Mouse (Mus musculus): Measurements from ENCODE around the gene Smok3b. TPM values are rescaled to one million over a fixed set of nuclear protein-coding genes. Genes with fewer than 3 reads are reported as not detected.

Gene Smok3b
- polyA plus RNA-seq, 1 experiment, result not detected

DNA sequence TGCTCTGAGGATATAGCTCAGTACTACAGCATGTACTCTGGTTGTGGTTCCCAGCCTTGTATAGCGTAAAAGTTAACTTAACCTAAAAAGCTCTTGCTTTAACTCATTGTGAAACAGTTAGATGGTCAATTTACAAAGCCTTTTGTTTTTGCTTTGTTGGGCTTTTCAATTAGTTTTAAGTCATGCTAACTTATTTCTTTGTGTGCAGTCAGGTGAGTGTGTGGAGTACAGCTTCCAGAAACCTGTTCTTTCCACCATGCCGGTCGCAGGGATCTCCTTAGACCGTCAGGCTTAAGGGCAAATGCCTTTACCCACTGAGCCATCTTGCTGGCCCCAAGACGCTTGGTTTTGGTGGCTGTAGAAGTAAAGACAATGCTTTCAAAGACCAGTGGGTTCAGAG, 69.5 kb downstream of the Smok3b start:
- Histone ChIP-seq H3K36me3 (ENCODE audit: control insufficient read depth, insufficient read depth, low read length) (peaks cover 31% of the 10 kb centered on the region), H3K4me3 (ENCODE audit: control insufficient read depth, insufficient read depth, low read length) (no peak overlapping the region), H3K27ac (ENCODE audit: control insufficient read depth, insufficient read depth, low read length) (no peak overlapping the region), H3K4me1 (replicated peaks; ENCODE audit: control insufficient read depth, insufficient read depth, low read length) (no peaks in the 10 kb centered on the region), H3K27me3 (ENCODE audit: control insufficient read depth, insufficient read depth, low read length) (no peaks in the 10 kb centered on the region)
- TF ChIP-seq POLR2A (IDR thresholded peaks at IDR 0.05; ENCODE audit: control insufficient read depth, extremely low read depth, insufficient read depth, low read length, poor library complexity) (no peak), CTCF (IDR thresholded peaks at IDR 0.05; ENCODE audit: borderline replicate concordance, control insufficient read depth, extremely low read depth, insufficient read depth, low read length, poor library complexity) (no peak)
- DNase-seq, result no peak
- whole genome bisulfite sequencing, result 96% methylated on average over 5 of the region's 5 CpGs

DNA sequence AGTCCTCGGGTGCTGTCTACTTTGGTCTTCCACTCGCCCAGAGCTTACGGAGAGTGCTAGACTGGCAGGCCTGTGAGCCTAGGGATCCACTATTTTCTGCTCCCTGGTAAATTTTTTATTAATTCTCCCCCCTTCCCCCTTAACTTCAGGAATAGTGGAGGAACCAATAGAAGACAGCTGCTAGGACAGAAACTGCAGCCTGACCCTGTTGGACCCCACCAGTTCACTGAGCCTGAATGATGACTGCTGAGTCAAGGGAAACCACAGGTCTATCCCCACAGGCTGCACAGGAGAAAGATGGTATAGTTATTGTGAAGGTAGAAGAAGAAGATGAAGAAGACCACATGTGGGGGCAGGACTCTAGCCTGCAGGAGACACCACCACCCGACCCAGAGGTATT, 71.5 kb downstream of the Smok3b start:
- no peak overlapping the region for H3K27ac ChIP-seq (ENCODE audit: control insufficient read depth, insufficient read depth, low read length)
- H3K4me1 ChIP-seq (replicated peaks; ENCODE audit: control insufficient read depth, insufficient read depth, low read length), result no peaks in the 10 kb centered on the region
- DNase-seq, result no peak
- TF ChIP-seq POLR2A (IDR thresholded peaks at IDR 0.05; ENCODE audit: control insufficient read depth, extremely low read depth, insufficient read depth, low read length, poor library complexity) (no peak), CTCF (IDR thresholded peaks at IDR 0.05; ENCODE audit: borderline replicate concordance, control insufficient read depth, extremely low read depth, insufficient read depth, low read length, poor library complexity) (no peak)
- H3K4me3 ChIP-seq (ENCODE audit: control insufficient read depth, insufficient read depth, low read length), result no peak overlapping the region
- H3K36me3 ChIP-seq (ENCODE audit: control insufficient read depth, insufficient read depth, low read length), result peaks cover 42% of the 10 kb centered on the region
- WGBS, result 100% methylated on average over 4 of the region's 4 CpGs
- no peaks in the 10 kb centered on the region for H3K27me3 ChIP-seq (ENCODE audit: control insufficient read depth, insufficient read depth, low read length)

DNA sequence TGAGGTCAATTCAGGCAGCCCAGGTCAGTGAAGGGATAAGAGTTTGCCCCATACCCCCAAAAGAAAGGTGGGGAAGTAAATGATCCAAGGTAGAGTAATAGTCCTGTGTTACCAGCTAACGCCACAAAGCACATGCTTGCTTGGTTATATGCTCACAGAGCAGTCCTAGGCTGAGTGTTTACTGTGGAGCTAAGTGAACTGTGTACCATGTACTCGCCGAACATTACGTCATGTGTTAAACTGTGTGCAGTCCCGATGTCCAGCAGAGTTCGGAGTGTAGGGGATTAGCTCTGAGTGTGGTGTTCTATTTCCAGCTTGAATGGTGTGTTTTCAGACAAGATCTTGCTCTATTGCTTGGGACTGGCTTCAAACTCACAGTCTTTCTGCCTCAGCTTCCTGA, 73.2 kb downstream of the Smok3b start:
- 99% methylated on average over 6 of the region's 6 CpGs for WGBS
- no peaks in the 10 kb centered on the region for H3K27me3 ChIP-seq (ENCODE audit: control insufficient read depth, insufficient read depth, low read length)
- H3K4me1 ChIP-seq (replicated peaks; ENCODE audit: control insufficient read depth, insufficient read depth, low read length), result no peaks in the 10 kb centered on the region
- peaks cover 57% of the 10 kb centered on the region for H3K36me3 ChIP-seq (ENCODE audit: control insufficient read depth, insufficient read depth, low read length)
- H3K4me3 ChIP-seq (ENCODE audit: control insufficient read depth, insufficient read depth, low read length), result no peak overlapping the region
- no peak for DNase-seq
- TF ChIP-seq POLR2A (IDR thresholded peaks at IDR 0.05; ENCODE audit: control insufficient read depth, extremely low read depth, insufficient read depth, low read length, poor library complexity) (no peak), CTCF (IDR thresholded peaks at IDR 0.05; ENCODE audit: borderline replicate concordance, control insufficient read depth, extremely low read depth, insufficient read depth, low read length, poor library complexity) (no peak)
- H3K27ac ChIP-seq (ENCODE audit: control insufficient read depth, insufficient read depth, low read length), result no peak overlapping the region

Other genes starting within 250 kb of the Smok3b start
- 101 and 120 TPM in 2 replicates for gene Ppp1r35, start 242.6 kb upstream of the Smok3b start, polyA plus RNA-seq (2012; rRNA removed)
- 81.9 and 87.5 TPM in 2 replicates for gene Mepce, start 233.8 kb upstream of the Smok3b start, polyA plus RNA-seq (2012; rRNA removed)
- 4.6 TPM in 2 replicates for gene Zcwpw1, start 233.6 kb upstream of the Smok3b start, polyA plus RNA-seq (2012; rRNA removed)
- 7.2 and 13.5 TPM in 2 replicates for gene Pilra, start 185.1 kb upstream of the Smok3b start, polyA plus RNA-seq (2012; rRNA removed)
- gene Pilrb1, start 163.3 kb upstream of the Smok3b start, polyA plus RNA-seq (2012; rRNA removed), result 9.5 and 10.1 TPM in 2 replicates
- 8.7 and 11.4 TPM in 2 replicates for gene Pilrb2, start 149.6 kb upstream of the Smok3b start, polyA plus RNA-seq (2012; rRNA removed)
- gene Cyp3a13, start 99.8 kb upstream of the Smok3b start, polyA plus RNA-seq (2012; rRNA removed), result 0.17 and 0.26 TPM in 2 replicates
- 0.03 and 0.09 TPM in 2 replicates for gene Gjc3, start 58.3 kb upstream of the Smok3b start, polyA plus RNA-seq (2012; rRNA removed)
- 0.96 TPM in 1 of 2 replicates, not detected in the other for gene Azgp1, start 39.9 kb upstream of the Smok3b start, polyA plus RNA-seq (2012; rRNA removed)
- gene Smok3a, start 168 bp upstream of the Smok3b start, polyA plus RNA-seq (2012; rRNA removed), result not detected in 2 replicates
- not detected in 2 replicates for gene Smok3c, start 31.8 kb downstream of the Smok3b start, polyA plus RNA-seq (2012; rRNA removed)
- 5.1 and 5.9 TPM in 2 replicates for gene Zkscan1, start 63.7 kb downstream of the Smok3b start, polyA plus RNA-seq (2012; rRNA removed)
- 11.1 and 13.0 TPM in 2 replicates for gene Zscan21, start 95.5 kb downstream of the Smok3b start, polyA plus RNA-seq (2012; rRNA removed)
- 3.3 and 3.6 TPM in 2 replicates for gene Zfp113, start 134.3 kb downstream of the Smok3b start, polyA plus RNA-seq (2012; rRNA removed)
- gene Cops6, start 139.6 kb downstream of the Smok3b start, polyA plus RNA-seq (2012; rRNA removed), result 78.7 and 92.0 TPM in 2 replicates
- gene Ap4m1, start 150.6 kb downstream of the Smok3b start, polyA plus RNA-seq (2012; rRNA removed), result 42.9 and 44.2 TPM in 2 replicates
- gene Mcm7, start 151.0 kb downstream of the Smok3b start, polyA plus RNA-seq (2012; rRNA removed), result 181 and 227 TPM in 2 replicates
- gene Taf6, start 166.0 kb downstream of the Smok3b start, polyA plus RNA-seq (2012; rRNA removed), result 106 and 108 TPM in 2 replicates
- gene Cnpy4, start 166.1 kb downstream of the Smok3b start, polyA plus RNA-seq (2012; rRNA removed), result 8.9 and 9.2 TPM in 2 replicates
- 6.7 and 7.6 TPM in 2 replicates for gene Mblac1, start 172.9 kb downstream of the Smok3b start, polyA plus RNA-seq (2012; rRNA removed)
- gene Nxpe5, start 204.5 kb downstream of the Smok3b start, polyA plus RNA-seq (2012; rRNA removed), result 0.73 and 0.87 TPM in 2 replicates
- gene Lamtor4, start 234.1 kb downstream of the Smok3b start, polyA plus RNA-seq (2012; rRNA removed), result 131 and 162 TPM in 2 replicates
- gene BC037034, start 242.6 kb downstream of the Smok3b start, polyA plus RNA-seq (2012; rRNA removed), result 142 and 146 TPM in 2 replicates